Mouse (Mus musculus) frontal cortex, postnatal 10 days (tissue): ENCODE results near the gene Gpd1l.

Source experiments
- DNase-seq, 2 experiments: peaks; one replicate each; pipeline ENCODE4 v3.0.0; 2022; ENCODE audit warnings: low spot score in 2 of 2, mixed read lengths in 1 of 2

Gene Gpd1l

DNA sequence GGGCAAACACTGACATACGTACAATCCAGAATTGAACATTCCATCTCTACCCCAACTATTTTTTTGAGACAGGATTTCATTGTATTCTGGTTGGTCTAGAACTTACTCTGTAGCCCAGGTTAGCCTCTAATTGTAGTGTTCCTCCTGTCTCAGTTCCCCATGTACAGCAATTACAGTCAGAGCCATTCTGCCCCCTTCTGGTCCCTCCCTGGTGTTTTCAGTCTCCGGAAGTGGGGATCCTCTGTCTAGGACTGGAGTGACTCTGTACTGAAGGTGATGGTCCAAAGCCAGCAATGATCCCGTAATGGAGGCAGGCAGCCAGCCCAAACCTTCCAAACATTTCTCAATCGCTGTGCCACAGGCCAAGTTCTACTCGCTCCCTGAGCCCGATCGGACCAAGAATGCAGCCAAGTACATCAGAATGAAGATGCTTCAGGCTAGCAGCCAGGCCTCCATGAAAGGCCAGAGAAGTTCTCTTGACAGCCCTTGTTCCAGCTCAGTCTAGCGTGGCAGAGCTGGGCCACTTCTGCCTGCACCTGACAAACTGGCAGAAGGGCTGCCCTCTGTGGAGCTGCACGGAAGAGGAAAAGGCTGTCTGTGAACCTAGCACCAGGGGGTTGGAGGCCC is 3.2 kb downstream of the Gpd1l start:
- DNase-seq, result peak; percentile 39 to 50

DNA sequence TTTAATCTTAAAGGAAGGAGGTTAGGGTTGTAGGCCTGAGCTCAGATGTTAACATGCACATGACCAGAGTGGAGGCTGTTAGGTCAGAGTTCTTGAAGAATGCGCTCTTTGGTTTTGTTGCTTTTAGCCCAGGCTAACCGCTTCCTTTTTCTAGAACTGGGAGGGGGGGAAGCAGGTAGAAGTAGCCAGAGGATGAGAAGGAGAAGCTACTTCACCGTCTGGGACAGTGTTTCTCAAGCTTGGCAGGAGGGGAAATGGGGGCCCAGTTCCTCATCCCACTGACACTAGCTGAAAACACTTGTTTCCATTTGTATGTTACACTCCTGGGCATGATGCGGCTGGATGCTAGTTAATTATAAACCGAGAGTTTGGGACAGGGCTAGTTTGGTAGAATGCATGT is 8.2 kb downstream of the Gpd1l start:
- DNase-seq, result no peak

GRCm38 (mm10) chr9:114925039-114925438 is 8.7 kb downstream of the Gpd1l start:
- no peak for DNase-seq

- no peak for DNase-seq
These were observed 9.3 kb downstream of the Gpd1l start for GRCm38 (mm10) chr9:114924511-114924910.

DNA sequence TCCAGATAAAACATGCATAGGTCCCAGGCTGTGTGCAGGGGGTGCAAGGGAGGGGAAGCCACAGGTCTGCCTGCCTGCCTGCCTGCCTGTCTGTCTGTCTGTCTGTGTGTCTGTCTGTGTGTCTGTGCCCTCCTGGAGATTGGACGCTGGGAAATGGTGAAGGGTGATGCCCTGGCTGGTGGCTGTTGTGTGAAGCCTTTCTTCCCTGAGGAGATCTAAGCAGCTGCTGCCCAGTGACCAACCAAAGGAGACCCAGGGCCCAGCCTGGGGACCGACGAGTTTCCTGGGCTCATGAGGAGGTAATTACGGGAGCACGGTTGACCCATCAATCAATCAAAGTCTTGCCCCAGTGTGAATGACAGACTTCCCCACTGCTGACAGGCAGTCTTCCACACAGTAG is 11.6 kb downstream of the Gpd1l start:
- DNase-seq, result no peak

DNA sequence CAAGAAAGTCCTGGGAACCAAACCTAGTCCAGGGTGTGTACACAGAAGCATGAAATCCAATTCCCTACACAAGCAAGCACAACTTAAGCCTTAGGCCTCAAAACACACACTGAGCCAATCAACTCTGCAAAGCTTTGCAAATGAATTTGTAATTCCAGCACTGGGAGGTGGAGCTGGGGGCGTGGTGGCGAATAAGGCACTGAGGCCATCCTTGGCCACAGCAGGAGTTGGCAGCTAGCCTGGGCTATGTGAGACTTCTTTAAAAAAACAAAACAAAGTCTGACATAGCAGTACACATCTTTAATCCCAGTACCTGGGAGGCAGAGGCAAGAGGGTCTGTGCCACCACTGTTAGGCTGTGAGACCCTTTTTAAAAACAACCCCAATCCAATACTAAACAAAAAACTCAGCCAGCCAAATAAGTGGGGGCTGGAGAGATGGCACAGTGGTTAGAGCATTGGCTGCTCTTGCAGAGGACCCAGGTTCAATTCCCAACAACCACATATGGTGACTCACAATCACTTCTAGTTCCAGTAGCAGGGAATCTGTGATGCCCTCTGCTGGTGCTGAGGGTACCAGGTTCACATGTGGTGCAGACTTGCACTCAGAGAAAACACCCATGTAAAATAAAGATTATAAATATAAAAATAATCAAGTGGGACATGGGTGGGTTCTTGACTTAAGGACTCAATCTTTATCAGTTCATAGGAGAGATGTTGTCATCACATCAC is 12.3 kb downstream of the Gpd1l start:
- no peak for DNase-seq

- no peak for DNase-seq
These were observed 13.2 kb downstream of the Gpd1l start for GRCm38 (mm10) chr9:114920569-114920968.

DNA sequence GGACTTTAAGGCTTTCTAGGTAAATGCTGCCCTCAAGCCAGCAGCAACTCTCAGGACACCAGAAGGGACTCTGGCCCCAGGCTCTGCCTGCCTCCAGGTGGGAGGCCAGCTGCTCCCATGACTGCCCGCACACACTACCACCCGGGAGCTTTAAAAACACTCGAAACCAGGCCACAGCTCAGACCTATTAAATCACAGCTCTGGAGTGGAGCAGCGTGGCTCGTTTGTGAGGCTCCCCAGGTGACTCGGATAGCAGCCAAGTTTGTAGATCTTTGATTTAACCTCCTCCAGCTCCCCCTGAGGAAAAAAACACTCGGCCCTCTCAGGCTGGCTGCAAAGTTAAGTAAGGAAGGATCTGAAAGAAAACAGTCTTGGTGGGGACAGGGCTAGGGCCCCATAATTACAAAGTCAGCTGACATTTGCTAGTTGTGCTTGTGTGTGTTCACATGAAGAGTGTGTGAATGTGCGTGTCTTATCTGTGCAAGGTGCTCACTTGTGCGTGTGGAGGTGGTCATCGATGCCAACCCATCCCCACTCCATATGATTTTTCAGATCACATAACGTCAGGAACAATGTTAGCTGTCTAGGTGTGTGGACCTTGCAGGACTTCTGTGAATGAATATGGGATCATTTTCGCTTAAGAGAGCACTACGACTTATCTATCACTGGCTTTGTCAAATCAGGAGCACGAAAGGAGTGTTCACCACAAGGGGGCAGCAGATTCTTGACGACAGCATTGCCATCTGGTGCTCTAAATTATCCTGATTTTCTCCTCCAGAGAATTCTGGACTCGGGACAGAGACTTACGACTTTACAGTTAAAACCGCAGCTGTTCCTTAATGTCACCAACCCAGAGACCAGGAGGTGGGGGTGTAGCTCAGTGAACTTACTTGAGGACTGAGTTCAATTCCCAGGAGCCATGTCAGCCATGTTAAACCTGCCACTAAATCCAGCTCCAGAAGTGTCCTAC is 20.8 kb downstream of the Gpd1l start:
- DNase-seq, result peak; percentile 58 to 83

DNA sequence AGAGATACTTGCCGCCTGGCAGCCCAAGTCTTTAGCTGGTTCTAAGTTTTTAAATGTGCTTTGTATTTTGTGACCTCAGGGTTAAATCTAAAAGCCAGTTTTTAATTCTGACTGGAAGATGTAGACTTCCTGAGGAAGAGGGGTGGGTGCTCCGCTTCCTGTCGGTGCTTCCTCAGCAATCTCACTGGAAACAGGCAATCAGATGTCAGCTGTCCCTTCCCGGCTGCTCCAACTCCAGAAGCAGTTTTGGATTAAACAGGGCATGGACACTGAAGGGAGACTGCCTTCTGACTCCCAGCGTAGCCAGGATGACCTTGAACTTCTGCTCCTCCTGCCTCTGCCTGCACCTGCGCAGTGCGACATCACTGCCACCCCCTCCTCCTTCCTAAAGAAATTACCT is 26.3 kb downstream of the Gpd1l start:
- no peak for DNase-seq

- no peak for DNase-seq
These were observed 37.9 kb downstream of the Gpd1l start for GRCm38 (mm10) chr9:114895919-114896318.

- DNase-seq, result no peak
These were observed 40.8 kb downstream of the Gpd1l start for GRCm38 (mm10) chr9:114892974-114893373.

- DNase-seq, result no peak
These were observed 43.4 kb downstream of the Gpd1l start for GRCm38 (mm10) chr9:114890377-114890776.

DNA sequence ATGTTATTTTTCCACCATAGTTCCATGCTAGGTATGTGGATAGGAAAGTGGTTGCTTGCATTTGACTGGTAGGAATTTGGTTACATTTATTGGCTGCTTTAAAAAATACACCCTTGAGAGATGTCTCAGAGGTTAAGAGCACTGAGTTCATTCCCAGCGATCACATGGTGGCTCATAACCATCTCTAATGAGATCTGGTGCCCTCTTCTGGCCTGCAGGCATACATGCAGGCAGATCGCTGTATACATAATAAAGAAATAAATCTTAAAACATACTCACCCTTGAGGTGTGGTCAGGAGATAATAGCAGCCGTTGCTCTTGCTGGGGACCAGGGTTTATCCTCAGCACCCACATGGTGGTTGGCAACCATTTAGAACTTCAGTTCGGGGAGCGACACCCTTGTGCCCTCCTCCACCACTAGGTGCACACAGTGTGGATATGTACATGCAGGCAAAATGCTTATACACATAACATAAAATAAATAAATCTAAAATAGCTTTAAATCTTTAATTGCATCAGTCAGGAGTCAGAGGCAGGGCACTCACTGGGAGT is 44.9 kb downstream of the Gpd1l start:
- no peak for DNase-seq

DNA sequence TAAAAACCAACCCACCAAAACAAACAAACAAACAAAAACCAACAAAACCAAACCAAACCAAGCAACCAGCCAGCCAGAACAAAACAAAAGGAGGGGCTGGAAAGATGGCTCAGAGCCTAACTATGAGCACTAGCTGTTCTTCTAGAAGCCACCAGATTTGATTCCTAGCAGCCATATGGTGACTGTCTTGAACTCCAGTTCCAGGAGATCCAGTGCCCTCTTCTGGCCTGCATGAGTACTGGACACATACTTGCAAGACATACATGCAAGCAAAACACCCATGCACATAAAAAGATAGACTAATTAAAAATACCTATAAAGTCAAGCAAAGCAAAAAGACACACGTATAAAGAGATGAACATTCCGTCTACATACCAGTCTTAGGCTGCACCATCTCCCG is 46.1 kb downstream of the Gpd1l start:
- DNase-seq, result no peak

DNA sequence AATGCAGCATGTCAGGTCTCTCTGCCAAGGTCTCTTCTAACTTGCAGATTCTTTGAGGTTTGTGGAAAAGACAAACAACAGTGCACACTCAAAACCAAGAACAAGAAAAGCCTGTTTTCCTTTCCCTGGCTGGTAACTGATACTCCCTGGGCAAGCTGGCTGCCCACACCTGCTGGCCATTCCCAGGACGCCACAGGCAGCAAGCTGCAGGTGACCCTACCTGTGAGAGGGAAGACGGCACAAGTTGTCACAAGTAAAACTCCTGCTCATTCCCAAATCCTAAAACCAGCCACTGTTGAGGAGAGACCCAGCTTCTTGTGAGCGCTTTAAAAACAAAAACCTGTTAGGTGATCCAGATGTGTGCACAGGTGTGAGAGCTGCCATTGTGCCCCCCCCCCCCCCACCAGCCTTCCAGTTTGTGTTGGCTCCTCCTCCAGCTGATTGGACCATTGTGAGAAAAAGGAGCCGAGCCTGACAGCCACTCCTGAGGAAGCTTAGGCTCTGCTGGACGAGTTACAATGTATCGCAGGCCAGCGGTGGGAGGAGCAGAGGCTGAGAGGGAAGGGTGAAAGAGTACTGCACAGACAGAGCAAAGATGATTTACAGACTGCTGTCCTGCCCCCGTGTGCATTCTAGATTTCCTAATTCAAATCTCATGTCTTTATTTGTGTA is 47.7 kb downstream of the Gpd1l start:
- DNase-seq, result no peak

- DNase-seq, result no peak
These were observed 48.2 kb downstream of the Gpd1l start for GRCm38 (mm10) chr9:114885564-114885963.

DNA sequence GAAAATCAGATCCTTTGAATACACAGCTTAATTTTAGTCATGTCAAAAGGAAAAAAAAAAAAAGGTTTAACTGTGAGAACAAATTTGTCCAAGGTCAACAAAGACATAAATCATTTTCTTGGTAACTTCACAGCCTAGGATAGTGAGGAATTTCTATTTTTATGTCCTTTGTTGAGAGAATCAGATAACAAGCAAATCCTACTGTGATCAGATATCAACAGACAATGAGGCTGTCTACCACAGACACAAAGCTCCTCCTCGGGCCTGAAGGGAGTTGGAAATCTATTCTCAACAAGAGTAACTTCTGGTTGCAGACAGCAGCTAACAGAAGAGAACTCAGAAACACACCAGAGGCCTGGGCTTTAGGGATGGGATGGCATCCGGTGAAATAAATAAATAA is 51.8 kb downstream of the Gpd1l start:
- DNase-seq, result no peak

GRCm38 (mm10) chr9:114855327-114855726 is 78.5 kb downstream of the Gpd1l start:
- peak; percentile 13 to 25 for DNase-seq

DNA sequence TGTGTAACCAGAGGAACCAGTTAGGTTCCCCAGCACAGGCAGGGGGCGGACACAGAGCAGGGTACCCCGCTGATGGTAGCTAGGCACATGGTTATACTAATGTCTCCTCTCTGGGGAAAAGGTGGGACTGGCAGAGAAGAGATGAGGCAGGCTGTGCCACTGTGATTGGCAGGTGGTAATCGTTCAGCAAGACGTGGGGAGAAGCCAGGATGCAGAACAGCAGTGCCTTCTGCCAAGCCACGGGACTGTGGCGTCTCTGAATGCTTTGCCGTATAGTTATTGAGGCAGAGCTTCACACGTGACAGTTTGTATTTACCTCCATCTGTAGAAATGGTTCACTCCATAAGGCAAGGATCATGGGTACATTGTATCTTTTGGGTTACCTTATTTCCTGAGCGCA is 79.1 kb downstream of the Gpd1l start:
- no peak for DNase-seq

DNA sequence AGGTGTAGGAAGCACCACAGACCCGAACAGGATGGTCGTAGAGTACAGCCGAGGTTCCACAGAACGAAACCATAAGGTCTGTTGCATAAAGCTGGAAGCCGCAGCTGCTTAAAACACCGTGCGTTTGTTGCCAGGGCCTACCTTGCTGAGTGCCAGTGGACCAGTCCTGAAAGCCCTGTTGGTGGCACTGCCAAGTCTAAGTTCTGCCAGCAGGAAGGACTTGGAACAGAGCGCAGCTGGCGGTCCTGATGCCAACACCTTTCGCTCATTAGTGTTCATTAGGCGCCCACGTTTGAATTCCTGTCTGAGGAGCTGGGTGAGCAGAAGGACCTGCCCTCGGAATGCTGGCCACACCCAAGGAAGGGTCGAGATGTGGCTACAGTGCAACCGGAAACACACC is 80.5 kb downstream of the Gpd1l start:
- no peak for DNase-seq

DNA sequence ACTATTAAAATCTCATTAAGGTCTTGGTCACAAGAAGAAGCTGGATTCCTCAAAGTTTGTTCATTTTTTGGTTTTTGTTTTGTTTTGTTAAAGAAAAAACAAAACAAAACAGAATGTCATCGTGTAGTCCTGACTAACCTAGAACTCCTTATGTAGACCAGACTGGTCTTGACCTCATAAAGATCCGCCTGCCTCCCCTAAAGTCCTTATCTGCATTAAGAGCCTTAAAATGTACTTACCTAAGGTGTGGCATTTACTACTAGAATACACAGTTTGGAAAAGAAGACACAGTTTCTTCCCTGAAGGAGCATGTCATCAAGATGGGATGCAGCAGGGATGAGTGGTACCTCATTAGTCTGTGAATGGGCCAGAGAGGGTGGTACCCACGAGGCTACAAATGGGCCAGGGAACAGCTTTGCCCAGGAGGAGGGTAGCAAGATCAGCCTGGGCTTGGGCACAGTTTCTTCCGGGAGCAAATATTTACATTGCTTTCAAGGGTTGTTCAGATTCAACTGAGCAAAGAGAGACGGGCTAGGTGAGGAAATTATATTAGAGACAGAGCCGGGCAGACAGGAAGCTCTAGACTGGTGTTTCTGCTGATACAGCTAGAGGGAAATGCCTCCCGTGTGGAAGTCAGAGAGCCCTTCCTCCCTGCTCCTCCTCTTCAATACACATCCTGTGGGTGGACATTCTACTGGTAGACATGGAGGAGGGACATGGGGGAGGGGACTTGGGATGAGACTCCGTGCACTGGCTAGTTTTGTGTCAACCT is 82.2 kb downstream of the Gpd1l start:
- no peak for DNase-seq
